Mouse (Mus musculus) kidney, postnatal 36 days (tissue): ENCODE data around the gene Myh9.
"Not testable (repeated sequence)": the region's sequence is repeated elsewhere in the genome, so short reads cannot be mapped to it uniquely, and the experiment has no call there.

Source experiments
- DNase-seq, 2 experiments: peaks; one replicate each; pipeline ENCODE4 v3.0.0; 2021 to 2022; ENCODE audit warnings: mixed read lengths in 2 of 2

Myh9 gene

DNA sequence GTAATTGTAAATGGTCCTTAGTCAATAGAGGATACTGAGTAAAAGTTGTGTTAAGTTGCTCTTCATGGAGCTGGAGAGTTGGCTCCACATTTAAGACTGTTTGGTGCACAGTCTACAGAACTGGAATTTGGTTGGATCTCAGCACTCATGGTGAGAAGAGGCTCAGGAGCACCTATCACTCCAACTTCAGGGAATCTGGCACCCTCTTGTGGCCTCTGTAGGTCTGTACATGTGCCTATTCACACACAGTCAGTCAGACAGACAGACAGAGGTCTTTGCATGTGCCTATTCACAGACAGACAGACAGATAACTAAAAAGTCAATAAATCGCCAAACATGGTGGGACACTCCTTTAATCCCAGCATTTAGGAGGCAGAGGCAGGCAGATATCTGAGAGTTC is 91.5 kb downstream of the Myh9 start:
- peak; percentile 43 to 73 for DNase-seq

DNA sequence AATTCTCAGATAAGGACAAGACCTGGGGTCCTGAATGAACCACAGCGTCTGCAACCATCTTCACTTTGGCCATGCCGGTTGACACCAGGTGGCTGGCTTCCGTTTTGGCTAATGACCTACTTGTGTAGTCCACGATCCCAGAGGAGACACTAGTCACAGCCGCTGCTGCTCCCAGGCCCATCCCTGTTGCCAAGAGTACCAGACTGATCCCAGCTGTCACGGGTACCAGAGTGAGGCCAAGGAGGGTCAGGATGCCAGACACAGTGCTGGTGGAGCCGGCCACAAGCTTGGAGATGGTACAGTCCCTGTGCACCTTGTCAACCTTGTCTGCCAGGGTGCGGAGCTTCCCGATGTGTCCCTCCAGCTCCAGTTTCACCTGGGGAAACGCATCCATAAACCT is 92.3 kb downstream of the Myh9 start:
- no peak for DNase-seq

DNA sequence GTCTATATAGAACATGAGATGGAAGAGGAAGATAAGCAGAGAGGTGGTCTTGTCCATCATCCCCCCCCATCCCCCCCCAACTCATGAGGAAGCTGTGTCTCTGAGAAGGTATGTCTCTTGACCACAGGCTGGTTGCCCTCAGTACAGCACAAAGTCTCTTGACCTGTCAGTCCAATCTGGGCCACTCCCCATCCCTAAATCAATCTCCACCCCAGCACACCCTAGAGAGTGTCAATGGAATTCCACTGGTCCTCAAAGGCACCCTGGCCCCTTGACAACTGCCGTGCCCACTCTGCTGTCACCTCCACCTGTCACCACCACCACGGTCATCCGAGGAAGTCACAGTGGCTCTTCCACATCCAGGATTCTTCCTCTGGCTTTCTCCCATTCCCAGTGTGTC is 93.6 kb downstream of the Myh9 start:
- DNase-seq, result no peak

DNA sequence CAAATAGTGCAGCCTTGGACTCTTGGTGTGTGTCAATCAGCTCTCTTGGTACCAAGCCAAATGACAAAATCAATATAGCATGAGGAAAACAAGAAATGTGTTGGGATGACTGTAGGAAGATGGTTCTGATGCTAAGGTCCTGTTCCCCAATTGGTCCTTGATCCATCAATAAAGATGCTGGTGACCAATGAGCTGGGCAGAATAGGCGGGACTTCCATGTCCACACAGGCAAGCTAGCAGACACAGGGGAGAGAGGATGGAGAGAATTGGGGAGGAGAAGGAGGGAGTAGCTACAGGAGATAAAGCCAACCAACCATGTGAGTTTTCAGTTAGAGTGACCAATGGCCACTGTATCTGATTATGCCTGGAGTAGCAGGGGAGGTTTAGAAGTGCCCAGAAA is 95.6 kb downstream of the Myh9 start:
- no peak for DNase-seq

DNA sequence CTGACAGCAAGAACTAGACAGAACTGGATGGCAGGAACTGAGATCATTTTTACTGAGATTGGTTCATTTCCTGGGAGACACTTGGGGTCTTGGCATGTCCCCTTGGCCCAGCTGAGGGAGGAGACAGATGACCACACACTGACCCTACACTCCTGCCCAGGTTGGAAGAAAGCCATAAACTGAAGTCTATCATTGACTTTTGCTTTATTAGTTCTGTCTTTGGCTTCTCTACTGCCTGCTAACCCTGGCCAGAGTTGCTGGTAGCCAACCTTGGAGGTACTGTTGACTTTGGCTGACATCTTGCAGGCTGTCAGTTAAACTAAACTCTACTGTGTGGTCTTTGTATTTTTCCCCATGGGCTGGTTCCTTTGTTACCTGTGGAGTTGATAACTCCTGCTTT is 96.9 kb downstream of the Myh9 start:
- no peak for DNase-seq

DNA sequence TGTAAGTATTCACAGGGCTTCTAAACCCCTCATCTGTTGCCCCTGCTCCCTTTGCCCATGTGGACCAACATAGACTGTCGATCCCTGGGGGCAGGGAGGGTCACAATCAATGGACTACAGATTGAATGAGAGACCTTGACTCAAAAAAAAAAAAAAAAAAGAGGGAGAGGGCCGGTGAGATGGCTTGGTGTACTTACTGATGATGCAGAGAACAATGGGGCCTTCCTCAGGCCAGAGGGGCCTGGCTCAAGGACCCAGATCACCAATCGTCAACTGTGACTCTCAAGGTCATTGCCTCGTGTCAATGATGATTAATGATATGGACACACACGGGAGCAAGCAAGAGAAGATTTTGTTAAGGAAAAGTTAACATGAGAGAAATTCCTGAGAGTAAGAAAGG is 97.3 kb downstream of the Myh9 start:
- DNase-seq, result no peak

DNA sequence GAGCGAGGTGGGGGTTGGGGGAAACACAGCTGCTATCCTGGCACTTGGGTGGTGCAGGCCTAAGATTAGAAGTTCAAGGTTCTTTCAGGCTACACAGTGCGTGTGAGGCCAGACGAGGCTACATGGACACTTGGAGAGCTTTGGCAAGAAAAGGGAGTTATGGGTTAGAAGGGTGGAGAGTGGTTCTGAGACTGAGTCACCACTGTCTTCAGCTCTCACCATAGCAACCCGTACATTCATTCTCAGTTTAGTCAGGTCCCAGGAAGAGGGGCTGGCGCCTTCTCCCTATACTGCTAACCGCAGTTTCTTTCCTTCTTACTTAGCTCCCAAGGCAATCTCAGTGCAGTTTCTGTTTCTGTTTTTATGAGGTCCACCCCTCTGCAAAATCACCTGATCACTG is 100.4 kb downstream of the Myh9 start:
- not testable (repeated sequence) for DNase-seq

DNA sequence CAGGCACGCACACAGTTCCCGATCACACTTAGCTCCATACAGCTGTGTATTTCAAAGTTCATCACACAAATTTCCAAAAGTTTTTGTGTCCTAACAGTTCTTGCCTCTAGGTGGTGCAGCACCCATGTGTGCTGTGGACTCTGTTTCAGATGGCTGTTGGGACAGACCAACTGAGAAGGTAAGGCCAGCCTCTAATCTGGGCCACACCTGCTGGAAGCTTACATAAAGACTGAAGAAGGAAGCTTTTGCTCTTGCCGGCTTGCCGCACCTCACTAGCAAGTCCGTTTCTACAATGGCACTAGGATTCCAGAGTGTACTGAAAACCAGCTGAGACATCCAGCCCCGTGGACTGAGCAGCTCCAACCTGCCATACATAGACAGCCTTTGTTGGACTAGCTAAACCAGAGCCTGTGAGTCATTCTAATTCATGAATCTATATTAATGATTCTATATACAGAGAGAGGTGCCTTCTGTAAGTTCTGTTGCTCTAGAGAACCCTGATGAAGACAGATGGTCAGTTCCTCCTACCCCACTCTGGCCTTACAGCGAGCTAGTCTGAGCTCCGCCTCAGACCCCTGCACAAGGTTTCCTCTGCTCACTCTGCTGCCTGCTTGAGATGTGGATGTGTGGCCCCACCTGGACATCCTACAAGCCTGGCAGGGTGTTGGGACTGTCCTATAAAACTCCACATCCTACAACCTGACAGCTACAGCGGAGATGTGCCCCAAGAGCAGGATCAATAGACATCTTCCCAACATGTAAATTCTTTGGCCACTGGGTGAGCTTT is 101.3 kb downstream of the Myh9 start:
- peak in 1 of 2 experiments; percentile 22 for DNase-seq

DNA sequence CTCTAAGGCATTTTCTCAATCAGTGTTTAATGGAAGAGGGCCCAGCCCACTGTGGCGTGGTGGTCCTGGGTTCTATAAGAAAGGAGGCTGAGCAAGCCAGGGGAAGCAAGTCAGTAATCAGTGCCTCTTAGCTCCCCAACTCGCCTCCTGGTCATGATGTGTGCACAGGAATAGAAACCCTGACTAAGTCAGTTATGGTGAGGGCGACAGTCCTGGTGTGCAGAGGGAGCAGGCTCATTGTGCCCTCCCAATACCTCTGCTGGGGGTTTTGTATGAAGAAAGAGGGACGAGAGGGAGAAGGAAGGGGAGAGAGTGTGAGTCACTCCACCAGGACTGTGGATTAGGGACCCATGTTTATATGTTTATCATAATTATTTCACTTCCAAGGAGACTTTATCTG is 108.1 kb downstream of the Myh9 start:
- DNase-seq, result not testable (repeated sequence)

DNA sequence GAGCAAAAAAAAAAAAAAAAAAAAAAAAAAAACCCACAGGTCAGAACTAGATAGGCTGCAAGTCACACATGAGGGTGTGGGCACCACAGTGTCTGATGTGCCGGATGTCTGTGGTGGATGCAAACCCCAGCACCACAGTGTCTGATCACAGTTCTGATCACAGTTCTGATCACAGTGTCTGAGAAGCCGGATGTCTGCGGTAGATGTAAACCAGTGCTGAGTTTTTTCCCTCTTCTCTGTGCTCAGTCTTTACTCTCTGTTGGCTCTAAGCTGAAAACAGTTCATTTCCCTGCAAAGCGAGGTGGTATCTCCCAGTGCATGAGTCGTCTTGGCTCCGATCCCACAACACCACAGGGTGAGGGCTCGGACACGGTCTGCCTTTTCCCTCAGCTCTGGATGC is 108.6 kb downstream of the Myh9 start:
- DNase-seq, result not testable (repeated sequence)

DNA sequence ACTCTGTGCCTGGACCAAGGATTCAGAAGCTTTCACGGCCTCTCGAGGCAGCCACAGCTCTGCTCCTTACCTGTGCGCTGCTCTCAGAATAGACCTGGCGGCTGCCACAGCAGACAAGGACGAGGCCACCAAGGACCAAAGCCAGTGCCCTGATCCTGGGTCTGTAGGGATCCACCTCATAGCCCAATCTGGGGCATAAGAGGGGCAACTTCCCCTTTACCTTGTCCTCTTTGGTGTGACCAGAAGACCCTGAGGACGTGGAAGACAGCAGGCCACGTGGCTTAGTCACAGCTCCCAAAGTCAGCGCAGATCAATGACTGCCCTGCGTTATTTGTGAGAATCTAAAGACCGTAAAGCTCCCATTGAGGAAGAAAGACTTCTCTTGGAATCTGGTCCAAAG is 109.1 kb downstream of the Myh9 start:
- DNase-seq, result not testable (repeated sequence)

DNA sequence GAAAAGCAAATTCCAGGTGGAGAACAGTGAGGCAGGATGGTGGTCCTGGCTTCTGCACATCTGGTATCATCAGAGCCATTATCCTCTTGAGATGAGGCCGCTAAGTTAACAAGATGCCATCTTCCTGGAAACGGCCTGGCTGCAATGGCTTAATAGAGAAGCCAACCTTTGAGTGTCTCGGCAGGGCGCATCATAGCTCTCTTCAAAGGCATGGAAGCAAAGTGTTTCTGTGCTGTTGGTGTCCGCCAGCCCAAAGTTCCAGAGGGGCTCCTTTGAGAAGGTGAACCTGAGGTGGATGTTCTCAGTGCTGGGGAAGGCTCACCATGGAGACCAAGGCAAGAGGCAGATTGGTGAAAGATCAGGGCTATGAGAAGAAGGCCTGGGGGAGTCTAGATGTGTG is 110.4 kb downstream of the Myh9 start:
- DNase-seq, result no peak

DNA sequence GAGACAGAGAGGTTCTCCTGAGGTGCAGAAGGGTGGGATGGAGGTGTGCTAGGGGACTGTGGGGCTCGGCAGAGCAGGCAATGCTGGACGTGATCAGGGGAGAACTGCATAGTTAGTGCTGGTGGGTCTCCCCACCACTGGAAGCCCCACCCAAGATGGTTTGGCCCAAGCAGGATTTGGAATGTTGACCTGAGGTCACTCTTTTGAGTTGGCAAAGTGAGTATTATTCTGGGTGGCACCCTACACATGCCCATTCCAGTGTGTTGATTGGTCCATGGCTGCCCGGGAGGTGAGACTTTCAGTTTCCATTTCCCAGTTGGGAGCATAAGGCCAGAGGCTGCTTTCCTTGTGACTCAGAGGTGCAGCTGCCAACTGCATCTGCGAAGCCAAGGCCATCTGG is 113.2 kb downstream of the Myh9 start, which contains the start of gene Apol9b:
Gene Apol9b, plus strand, starts transcription at position 301 of the 400 bp plus-strand sequence.
- not testable (repeated sequence) for DNase-seq

DNA sequence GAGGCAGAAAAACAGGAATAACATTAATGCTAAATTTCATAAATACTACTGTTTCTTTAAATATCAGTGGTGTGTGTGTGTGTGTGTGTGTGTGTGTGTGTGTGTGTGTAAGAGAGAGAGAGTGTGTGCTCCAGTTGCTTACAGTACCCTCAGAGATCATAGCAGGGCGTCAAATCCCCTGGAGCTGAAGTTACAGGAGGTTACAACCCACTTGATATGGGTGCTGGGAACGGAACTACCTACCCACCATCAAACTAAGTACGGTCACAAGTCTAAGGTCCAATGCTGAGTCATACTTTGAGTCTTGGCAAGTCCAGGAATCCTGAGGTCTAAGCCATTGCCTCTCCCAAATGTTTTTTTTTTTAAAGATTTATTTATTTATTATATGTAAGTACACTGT is 114.2 kb downstream of the Myh9 start:
- not testable (repeated sequence) for DNase-seq

DNA sequence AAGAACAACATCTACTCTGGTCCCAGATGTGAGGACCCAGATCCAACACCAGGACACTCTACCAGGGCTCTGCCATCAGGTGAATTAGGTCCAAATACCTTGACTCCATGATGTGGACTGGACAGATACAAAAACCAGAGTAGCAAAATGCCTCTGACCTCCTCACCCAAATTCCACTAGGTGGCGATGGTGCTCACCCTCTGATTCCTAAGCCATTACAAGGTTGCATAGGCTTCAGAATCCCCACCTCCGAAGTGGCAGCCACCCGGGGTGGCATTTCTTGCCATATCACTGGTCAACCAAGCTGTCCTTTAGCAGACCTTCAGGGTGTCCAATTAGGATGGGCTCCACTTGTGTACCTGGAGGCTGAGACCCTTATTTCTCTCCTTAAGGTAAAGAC is 114.8 kb downstream of the Myh9 start:
- not testable (repeated sequence) for DNase-seq

DNA sequence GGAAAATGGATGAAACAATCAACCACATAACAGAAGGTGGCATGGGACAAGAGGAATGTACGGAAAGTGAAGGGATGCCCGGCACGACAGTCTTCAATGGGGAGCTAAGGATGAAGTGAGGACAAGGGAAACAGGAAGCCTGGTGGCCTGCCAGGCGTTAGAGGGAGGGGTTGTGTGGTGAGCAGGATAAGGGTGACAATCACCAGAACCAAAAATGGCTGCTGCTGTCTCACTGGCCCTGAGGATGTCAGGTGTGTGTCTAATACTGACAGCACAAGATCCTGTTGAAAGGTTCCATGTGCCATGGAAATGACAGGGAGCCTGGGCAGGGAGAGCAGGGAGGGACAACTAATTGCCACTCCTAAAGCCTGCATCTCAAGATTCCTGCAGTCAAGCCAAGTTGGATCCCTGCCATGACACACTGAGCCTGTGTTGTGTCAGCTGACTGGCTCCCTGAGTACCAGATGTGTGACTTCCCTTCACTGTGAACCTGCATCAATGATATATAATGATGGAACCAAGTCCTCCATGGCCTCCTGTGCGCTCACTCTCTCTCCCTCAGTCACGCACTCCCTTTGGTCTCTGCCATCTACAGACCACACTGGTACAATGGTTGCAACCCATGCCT is 116.5 kb downstream of the Myh9 start:
- peak in 1 of 2 experiments; percentile 30 for DNase-seq

DNA sequence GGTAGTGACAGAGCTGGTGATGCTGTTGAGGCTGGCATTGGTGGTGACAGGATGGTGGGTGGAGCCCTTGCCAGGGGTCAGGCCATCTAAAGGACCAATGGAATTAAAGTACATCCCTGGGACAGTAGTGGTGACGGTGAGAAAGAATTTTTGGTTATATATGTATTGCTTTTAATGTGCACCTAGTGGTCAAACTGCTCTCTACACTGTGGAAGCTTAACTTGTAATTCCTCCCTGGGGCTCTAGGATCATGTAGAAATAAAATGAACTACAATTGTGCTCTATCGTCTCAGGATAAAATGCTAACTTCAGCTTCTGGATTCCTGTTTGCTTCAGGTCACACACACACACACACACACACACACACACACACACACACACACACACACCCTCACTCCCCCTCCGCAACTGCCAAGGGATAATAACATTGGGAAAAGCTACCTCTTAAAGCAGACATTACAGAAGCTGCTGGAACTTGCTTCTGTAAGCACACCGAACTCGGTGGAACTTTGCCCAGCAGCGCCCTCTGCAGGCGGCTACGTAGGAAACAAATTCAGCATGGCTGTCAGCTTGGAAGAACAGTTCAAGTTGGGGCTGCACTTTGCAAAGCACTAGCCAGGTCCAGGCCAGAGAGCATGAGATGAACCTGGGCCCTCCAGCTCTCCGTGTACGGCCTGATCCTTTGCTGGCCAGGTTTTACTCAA is 117.6 kb downstream of the Myh9 start:
- DNase-seq, result not testable (repeated sequence)

DNA sequence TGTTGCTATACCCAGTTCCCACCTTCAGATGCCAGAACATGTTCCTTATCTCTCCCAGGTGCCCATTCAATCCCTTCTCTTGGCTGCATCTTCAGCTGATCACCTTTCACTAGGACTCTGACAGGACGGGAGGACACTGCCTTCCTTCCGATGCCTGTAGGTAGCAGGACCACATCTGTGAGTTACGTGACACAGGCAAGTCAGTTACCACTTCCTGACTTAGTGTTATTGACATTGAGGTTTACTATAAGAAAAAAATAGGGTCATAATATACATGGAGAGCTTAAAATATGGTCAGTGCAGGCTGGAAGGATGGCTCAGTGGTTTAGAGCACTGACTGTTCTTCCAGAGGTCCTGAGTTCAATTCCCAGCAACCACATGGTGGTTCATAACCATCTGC is 120.5 kb downstream of the Myh9 start:
- not testable (repeated sequence) for DNase-seq

DNA sequence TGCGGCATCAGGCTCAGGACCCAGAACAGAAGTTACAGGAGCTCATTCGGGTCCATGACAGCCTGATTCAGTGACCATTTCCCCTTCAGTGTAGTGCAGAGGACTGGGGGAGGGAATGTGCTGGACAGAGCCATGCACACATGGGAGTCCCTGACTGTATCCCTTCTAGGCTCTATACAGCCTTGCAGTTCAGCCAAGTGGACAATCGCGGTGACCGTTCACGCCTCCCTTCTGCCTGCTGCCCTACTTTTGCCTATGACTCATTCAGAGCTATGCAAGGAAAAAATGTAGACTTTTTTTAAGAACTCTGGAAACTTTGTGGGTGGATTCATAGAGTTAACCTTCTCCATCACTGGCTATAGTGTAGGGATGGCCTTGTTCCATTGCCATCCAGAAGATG is 123.7 kb downstream of the Myh9 start:
- DNase-seq, result not testable (repeated sequence)
